Mouse (Mus musculus) lung, postnatal 4 days (tissue): ENCODE data around the gene Olfr385.
"Not testable (repeated sequence)": the region's sequence is repeated elsewhere in the genome, so short reads cannot be mapped to it uniquely, and the experiment has no call there.

Source experiments
- DNase-seq, 2 experiments: peaks; one replicate each; pipeline ENCODE4 v3.0.0; 2021

The Olfr385 gene

GRCm38 (mm10) chr11:73592908-73593307, at the start of gene Olfr385:
Gene Olfr385, minus strand, starts transcription at chr11:73593008.
- DNase-seq = no peak

- DNase-seq = no peak
Observed at GRCm38 (mm10) chr11:73598294-73598693, 5.5 kb upstream of the Olfr385 start, which contains the start of gene Olfr384. Gene Olfr384, plus strand, starts transcription at chr11:73598594.

- not testable (repeated sequence) for DNase-seq
Observed at GRCm38 (mm10) chr11:73583188-73583587, 9.6 kb downstream of the Olfr385 start.

GRCm38 (mm10) chr11:73579871-73580270, 12.9 kb downstream of the Olfr385 start:
- no peak for DNase-seq
